Mouse (Mus musculus) ES-E14 (cell line): Measurements from ENCODE around the gene Ppt2.

ENCODE experiments used
- CHD2 ChIP-seq: IDR thresholded peaks from 2 replicates; pipeline ENCODE4 v1.6.1; 2014; ENCODE audit warnings: mild to moderate bottlenecking, low read depth, low read length, inconsistent platforms
- HCFC1 ChIP-seq: IDR thresholded peaks from 2 replicates; pipeline ENCODE4 v1.6.1; 2012; ENCODE audit warnings: low read length, inconsistent platforms, borderline replicate concordance; ENCODE audit not compliant: insufficient read depth
- ZNF384 ChIP-seq: IDR thresholded peaks from 2 replicates; pipeline ENCODE4 v1.6.1; 2012; ENCODE audit warnings: low read depth, low read length, inconsistent platforms

- TF ChIP-seq CHD2 (no peak), ZNF384 (no peak), HCFC1 (no peak)
These were observed 9.3 kb downstream of the Ppt2 start for GRCm38 (mm10) chr17:34618999-34619398.
